Mouse (Mus musculus) T-helper 17 cell (primary cell): Measurements from ENCODE around the gene Rcan1.

Experiments
- in situ Hi-C, 2 experiments: fragments of 300-600 bp; cut with MboI, MseI; formaldehyde crosslinking; loops; 1 replicate in 1 of 2; 2 replicates in 1 of 2; pipeline ENCODE4 v1.15.1; 2025; ENCODE audit warnings: high pct_unique_total_duplicates in 2 of 2

The Rcan1 gene

DNA sequence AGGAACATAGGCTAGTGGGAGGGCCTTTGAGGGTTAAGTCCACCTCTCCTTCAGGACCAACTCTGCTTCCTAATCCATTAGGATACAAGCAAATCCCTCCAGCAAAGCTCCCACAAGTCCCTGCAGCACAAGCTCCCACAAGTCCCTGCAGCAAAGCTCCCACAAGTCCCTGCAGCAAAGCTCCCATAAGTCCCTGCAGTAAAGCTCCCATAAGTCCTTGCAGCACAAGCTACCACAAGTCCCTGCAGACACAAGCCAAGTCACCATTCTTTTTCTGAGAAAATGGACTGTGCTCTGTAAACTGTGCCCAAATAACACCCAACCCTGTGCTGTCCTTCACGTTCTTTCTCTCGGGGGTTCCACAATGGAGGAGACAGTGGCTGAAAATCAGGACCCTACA is 66.5 kb downstream of the Rcan1 start:
- in situ Hi-C loops: no loop called here

DNA sequence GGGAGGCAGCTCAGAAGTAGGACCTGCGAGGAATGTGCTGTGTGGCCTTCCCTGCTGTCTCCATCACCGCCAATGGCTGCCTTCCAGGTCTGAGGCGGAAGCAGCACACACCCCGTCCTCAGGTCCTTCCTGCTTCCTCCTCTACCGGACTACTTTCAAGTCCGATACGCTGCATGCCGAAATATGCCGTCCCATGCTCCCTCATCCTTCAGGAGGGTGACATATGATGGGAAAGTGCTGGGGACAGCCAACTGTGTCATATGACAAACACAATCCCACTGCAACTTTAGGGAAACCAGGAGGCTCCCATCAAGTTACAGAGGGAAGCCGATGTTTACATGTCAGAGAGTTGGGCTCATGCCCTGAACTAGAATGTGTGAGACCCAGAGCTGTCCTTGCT is 67.6 kb downstream of the Rcan1 start:
- in situ Hi-C loops: no loop called here

DNA sequence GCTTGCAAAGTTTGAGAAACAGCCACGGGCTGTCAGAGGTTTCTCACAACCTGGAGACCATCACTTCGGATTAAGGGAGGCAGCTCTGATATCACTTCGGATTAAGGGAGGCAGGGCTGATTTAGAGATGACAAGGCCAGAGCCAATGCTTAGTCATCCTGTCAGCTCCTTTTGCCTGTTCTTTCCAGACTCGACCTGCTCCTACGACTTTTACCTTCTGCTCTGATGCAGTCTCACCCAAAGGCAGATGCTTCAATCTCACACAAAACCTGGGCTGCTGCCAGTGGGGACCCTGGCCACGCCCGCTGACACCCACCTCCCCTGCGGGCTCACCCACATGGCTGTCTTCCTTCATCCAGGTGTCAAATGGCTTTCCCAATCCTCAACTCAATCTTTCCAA is 68.5 kb downstream of the Rcan1 start:
- in situ Hi-C loops: no loop called here

DNA sequence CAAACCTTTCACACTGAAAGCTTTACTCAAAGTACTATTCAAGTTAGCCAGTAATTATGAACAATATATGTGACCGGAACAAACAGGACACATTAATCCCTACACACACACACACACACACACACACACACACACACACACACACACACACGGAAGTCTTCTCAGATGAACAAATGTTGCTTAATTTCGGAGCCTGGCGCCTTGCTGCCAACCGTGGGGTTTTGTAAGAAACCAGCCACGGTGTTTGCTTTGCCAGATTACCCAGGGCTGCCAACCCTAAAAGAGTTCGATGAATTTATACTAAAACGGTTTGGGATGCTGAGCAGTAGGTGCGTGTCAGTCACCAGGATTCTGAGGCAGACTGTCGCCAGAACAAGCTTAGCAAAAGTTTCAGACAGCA is 69.5 kb downstream of the Rcan1 start:
- in situ Hi-C loops: no loop called here

DNA sequence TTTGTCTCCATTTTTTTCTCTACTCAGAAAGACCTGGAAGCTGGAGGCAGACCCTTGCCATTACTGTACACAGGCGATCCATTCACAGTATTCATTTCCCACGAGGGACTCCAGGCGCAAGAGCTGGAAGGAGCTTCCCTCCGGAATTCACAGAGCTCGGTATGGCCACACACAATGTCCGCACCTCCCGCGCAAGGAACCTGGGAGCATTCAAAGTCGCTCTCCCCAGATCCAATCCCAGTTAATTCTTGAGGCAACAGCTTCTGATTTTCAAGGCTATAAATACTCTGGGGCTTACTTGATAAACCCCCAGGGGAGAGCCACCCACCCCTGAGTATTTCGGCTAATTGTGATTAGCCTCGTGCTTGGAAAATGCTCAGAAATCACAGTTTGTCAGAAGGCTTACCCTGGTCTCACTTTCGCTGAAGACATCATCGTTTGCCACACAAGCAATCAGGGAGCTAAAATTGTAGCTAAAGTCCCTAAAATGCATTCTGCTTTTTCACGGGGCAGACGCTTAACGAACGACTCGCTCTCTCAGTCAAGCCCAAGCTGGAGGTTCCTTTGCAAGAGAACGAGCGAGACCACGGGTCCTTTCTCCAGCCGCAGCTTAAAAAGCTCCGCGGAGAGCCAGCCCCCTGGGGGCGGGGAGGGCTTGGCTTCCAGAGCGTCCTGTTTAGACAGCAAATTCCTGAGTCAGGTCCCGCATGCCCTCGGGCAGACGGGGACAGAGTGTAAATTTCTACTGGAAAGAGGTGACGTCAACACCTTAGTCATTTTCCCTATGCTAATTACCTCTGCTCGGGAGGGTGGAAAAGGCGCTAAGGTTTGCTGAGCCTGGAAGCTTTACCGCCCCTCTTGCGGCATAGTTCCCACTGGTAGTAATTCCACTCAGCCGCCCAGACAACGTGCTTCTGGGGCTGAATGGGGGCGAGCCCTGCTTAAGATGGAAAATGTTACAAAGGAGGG is 70.9 kb downstream of the Rcan1 start:
- in situ Hi-C loops: no loop called here

DNA sequence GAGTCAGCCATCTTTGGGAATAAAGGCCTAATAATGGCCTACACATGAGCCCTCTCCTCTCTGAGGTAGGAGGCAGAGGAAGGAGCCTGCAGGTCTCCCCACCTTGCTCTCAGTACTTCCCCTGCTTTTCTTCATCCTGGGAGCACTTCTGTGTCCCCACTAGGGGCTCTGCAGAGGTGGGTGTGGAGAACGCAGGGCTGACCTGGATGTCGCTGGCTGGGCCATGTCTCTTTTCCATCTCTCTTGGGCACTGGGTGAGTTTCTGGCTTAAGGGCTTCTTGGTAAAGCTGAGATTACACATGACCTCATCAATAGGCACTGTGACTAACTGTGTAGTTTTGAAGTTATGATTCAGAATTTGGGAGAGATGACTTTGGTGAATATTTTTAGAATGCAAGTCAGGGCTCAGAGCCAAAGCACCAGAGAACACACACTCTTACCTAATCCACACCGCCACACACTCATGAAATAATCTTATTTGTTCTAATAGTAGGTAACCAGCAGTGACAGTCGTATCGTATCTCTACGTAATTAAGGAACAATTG is 72.0 kb downstream of the Rcan1 start:
- in situ Hi-C loops: no loop called here

DNA sequence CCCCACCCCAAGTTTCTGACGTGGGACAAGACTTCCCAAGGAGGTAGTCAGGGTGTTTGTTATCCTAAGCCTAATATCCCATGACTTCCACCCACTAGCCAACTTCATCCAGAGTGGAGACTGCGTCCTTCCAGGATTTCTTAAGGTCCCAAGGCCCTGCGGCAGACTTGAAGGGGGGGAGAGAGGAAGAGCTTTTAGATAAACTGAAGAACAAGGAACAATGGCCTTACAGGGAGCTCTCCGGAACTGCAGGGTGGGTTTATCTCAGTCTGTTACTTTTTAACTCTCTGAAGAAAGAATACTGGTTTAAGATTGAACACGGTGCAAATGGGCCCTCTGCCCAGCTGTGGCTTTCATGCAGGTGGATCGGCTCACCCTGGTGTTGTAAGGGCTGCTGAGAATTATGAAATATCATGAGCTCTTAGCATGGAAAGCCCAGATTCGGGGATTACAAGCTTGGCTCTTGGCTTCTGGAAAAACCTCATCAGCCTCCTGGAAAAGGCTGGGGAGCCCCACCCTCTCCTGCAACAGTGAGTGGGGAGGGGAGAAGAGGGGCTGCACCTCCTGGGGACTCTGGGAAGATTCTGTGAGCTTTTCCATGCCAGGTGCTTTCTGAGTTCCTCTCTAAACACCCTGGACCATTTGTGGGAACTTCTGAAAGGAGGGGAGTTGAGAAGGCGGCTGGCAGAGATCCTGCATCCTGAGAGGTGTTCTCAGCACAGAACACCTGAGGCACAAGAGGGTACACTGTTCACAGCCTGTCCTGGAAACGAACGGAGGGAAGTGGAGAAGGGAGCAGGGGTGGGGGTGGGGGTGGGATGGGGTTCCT is 72.7 kb downstream of the Rcan1 start:
- in situ Hi-C loops: no loop called here

DNA sequence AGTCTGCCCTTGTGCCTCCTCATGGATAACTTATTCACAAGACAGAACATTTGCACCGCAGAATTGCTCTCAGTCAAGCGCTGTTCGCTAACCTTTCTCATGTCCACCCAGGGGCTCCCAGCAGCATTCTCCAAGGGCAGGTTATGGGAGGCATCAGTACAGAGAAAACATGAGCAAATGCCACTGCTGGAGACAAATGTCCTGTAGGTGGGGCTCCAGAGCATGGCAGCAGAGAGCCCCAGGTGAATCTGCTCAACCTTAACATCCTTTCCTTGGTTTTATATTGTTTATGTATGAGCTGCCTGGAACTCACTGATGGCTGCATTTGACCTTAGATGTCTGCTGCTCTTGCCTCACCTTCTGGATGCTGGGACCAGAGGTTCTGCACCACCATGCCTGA is 76.9 kb downstream of the Rcan1 start:
- in situ Hi-C loops: no loop called here

DNA sequence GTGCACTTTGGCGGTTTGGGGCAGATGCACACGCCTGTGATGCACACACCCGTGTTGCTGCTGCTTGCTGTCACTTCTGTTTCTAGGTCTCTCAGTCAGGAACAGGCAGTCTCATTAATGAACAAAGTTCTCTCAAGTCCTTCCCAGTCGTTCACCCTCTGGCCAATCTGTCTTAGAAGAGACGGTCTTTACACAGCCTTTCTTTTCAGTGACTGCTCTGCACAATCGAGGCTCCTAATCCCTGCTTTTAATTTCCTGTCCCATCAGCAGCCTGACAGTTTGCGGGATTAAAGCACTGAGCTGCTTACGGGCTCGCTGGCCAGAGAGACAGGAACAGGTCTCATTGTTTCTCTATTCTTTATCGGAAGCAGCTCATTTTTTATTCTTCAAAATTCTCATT is 83.0 kb downstream of the Rcan1 start:
- in situ Hi-C loops: loop anchor here in 1 of 2 experiments (5.0 kb wide), 1 partner anchor 60 kb away; no protein-coding TSS in a partner anchor

DNA sequence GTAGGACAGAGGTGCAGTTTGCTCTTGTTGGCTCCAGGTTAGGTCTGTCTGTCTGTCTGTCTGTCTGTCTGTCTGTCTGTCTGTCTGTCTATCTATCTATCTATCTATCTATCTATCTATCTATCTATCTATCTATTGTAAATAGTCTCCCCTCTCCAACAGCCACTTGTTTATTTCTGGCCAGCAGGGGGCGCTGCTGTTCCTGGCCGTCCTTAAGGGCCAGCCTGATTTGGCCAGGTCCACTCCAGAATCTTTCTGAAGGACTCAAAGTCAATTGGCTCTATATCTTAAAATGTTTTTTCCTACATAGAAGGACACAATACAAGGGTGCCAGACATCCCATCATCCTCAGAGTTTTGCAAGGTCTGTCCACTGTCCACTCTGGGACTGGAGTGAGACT is 85.6 kb downstream of the Rcan1 start:
- in situ Hi-C loops: loop anchor here in 1 of 2 experiments (5.0 kb wide), 1 partner anchor 62 kb away; no protein-coding TSS in a partner anchor

DNA sequence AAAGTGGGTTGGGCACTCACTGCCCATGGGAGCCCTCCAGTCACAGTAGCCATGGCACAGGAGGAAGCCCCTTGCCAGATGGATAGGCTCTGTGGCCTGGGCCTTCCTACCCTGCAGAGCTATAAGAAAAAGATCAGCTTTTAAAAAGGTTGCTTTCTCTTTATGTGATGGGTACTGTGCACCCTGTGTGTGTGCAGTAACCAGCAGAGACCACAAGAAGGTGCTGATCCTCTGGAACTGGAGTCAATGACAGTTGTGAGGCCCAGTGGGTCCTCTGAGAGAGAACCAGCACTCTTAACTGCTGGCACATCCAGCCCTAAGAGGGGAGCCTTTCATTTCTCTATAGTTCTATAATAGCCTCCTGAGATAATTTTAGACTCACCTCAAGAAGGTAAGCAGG is 87.3 kb downstream of the Rcan1 start:
- in situ Hi-C loops: no loop called here

DNA sequence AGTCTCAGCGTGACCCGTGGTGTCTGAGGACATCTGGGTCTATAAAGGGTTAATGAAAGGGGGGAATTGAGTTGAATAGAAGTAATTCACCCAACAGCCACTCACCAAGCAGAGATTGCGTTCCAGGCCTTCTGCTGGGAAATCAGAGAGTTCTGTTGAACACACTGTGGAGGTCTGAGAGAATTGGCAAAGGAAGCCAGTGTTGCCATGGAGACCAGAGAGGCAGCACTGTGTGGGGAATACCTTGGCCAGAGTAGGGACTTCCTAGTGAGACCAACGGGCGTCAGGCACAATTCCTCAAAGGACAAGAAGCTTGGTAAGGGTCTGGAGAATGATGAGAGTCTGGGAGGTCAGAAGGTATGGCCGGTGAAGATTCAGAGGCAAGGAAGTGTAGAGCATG is 88.2 kb downstream of the Rcan1 start:
- in situ Hi-C loops: no loop called here

DNA sequence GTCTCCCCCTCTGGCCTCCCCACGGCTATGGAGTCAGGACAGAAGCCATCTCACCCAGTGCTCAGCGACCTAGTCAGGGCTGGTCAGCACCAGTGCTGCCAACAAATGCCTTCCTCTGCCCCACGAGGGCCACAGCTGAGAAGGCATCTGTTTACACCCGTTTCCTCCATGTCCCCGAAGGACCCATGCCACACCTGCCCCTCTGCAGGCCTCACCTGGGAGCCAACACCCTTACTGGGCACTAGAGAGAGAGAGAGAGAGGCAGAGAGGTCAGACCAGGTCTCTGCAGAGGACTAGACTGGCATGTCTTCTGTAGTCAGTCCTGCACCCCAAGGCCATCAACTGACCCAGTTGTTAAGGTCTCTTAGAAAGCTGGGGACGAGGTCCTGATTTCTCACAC is 89.6 kb downstream of the Rcan1 start:
- in situ Hi-C loops: no loop called here

DNA sequence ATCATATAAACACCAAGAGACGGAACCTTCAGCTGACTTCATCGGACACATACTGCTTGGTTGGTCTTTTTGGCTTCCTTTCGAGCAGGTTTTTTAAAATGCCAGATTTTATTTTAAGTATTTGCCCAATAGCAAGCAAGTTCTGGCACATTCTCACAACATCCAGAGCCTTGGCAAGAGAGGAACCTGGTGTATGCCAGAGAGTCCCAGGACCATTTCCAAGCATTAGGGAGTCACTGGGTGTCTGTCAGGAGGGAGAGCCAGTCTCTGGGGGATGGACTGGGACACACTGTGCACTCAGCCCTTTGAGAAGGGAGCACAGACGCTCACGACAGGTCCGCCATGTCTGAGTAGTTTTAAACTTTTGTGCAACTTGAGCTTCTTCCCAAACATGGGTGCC is 93.7 kb downstream of the Rcan1 start:
- in situ Hi-C loops: loop anchor here in 1 of 2 experiments (5.0 kb wide), 1 partner anchor 65 kb away; no protein-coding TSS in a partner anchor

DNA sequence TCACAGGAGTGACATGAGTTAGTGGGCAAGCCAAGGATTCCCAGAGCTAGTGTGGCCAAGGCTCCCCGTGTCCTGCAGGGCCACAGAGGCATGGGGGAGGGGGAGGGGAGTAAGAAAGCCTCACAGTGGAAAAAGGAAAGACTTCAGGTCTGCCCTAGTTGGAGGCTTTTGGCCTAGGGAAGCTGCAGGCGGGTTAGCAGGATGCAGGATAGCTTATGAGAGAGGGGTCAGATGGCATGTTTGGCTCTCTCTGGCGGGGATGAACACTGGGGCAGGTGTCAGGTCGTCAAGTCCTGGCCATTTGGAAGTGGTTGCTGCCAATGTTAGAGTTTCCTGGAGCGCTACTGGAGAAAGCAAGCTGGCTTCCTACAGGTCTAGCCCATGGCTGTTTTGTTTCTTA is 99.0 kb downstream of the Rcan1 start:
- in situ Hi-C loops: no loop called here

DNA sequence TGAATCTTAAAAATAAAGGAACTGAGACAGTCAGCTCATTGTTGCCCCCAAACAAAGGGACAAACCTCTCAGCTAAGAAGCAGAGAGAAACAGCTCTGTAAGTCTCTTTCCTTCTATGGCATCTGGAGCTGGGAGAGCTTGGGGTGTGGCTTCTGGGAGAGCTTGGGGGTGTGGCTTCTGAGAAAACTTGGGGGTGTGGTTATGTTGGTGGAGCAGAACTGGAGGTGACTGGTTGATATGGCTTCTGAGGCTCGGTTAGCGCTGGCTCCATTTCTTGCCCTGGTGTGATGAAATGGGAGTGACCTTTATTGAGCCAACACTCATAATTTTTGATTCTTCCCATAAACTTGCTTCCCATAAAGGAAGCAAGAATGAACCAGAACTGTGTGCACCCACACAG is 101.4 kb downstream of the Rcan1 start:
- in situ Hi-C loops: no loop called here

DNA sequence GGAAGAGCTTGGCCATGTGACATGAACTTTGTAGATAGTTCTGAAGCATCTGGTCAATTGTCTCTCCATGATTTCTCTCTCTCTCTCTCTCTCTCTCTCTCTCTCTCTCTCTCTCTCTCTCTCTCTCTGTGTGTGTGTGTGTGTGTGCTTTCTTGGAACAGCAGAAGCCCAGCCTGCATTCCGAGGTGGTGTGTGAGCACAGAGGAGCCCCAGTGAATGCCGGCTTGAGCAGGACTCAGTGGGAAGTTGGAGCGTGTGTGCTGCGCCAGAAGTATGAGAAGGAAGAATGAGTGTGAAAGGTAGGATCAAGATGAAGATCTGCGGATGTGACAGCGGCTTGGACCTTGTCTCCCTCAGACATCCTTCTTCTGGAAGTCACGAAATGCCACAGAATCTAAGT is 105.2 kb downstream of the Rcan1 start:
- in situ Hi-C loops: no loop called here

DNA sequence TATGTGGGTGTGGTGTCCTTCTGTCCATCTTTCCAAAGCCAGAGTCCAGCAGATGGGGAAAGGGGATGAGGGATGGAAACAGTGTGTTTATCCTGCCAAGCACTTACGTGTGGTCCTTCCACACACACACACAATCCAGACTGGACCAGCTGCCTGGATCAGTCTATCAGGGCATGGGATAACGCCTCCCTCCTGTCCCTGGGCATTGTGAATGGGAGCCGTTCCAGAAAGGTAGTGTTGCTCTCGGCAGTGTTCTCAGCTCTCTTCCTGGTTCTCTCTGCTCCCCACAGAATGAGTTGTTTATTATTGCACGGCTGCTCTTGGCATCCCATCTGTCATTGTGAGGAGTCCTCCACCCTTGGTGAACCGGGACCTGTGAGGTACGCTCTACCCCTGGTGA is 110.0 kb downstream of the Rcan1 start:
- in situ Hi-C loops: no loop called here

DNA sequence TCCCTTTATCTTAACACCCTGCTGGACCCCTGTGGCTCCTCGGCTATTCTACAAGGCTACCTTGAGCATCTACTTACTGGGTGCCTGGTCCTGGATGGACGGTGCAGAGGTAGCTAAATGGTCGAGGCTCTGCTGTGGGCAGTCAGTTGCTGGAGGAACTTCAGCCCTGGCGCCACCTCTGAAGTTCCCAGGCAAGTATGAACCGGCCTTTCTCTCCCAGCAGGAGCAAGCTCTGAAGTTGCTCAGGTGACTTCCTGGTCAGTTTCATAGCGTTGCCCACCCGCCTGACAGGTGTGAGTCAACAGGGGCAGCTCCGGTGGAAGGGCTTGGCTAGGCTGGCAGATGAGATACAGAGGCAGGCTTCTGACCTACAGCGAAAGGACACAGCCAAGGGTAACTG is 111.4 kb downstream of the Rcan1 start, which contains the start of gene Kcne1:
Gene Kcne1 (minus strand): TSS at position 240 of the 400 bp plus-strand sequence.
- in situ Hi-C loops: no loop called here

DNA sequence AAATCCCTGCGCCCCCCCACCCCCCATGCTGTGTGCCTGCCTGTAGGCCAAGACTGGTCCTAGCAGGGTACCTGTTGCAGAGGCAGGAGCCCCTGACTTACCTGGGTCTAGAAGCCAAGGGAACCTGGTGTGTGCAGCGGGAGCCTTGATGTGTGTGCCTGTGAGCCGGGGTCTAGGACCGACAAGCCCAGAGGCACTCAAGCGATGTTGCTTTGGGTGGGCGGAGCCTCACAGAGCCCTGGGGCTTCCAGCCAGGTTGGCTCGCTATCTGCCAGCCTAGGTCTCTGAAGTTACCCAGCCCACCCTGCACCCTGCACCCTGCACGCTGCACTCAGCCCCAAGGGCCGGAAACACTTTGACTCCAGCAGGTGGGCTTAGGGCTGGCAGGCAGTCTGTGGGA is 111.9 kb downstream of the Rcan1 start:
- in situ Hi-C loops: no loop called here

DNA sequence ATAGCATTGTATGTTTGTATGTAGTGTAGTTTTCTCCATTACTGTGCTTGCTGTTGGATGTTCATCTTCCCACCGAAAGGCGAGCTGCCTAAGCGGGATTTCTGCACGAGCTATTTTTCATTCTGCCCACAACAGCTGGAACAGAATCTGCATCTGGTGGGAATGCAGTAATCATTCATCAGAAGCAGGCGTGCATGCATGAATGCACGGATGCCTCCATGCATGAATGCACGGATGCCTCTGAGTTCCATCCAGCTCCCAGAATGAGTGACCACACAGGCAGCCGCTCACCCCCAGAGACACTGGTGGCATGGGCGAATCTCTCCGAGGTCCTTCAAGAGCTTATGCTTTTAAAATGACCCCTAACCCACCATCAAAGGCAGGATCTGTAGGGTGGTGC is 113.1 kb downstream of the Rcan1 start:
- in situ Hi-C loops: no loop called here

DNA sequence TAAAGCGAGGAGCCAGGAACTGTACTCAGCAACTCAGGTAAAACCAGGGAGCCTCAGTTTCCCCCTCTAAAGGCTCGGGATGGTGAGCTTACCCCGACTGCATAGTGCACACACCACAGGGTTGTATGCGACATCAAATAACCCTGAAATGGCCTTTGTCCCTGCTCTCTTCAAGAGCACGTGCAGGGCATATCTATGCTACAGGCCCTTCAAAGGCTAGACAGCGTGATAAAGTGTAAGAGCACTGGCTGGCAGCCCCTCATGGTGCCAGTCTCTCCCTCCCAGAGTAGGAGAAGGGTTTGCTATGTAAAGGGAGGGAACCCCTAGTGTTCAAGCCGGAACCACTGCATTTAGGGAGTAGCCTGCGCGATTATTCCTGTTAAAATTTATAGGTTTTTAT is 113.6 kb downstream of the Rcan1 start:
- in situ Hi-C loops: no loop called here
